Mouse (Mus musculus) cerebellum, postnatal 14 days (tissue): ENCODE results near the gene Fam171a2.
"Not testable (repeated sequence)": the region's sequence is repeated elsewhere in the genome, so short reads cannot be mapped to it uniquely, and the experiment has no call there.

Source experiments
- DNase-seq, 2 experiments: peaks; one replicate each; pipeline ENCODE4 v3.0.0; 2021; ENCODE audit warnings: mixed read lengths in 2 of 2

Fam171a2 gene

GRCm38 (mm10) chr11:102393238-102393634 is 54.2 kb downstream of the Fam171a2 start, which contains the start of gene Rundc3a:
Rundc3a (plus strand) TSS chr11:102393403.
- DNase-seq, result peak; percentile 99 to 100

- DNase-seq, result no peak
Measured at GRCm38 (mm10) chr11:102392441-102393237, 54.8 kb downstream of the Fam171a2 start.

GRCm38 (mm10) chr11:102389436-102389835 is 58.0 kb downstream of the Fam171a2 start:
- not testable (repeated sequence) for DNase-seq
